Comparison of ENCODE assay signal across 14 mouse cellular contexts in the genomic region with DNA sequence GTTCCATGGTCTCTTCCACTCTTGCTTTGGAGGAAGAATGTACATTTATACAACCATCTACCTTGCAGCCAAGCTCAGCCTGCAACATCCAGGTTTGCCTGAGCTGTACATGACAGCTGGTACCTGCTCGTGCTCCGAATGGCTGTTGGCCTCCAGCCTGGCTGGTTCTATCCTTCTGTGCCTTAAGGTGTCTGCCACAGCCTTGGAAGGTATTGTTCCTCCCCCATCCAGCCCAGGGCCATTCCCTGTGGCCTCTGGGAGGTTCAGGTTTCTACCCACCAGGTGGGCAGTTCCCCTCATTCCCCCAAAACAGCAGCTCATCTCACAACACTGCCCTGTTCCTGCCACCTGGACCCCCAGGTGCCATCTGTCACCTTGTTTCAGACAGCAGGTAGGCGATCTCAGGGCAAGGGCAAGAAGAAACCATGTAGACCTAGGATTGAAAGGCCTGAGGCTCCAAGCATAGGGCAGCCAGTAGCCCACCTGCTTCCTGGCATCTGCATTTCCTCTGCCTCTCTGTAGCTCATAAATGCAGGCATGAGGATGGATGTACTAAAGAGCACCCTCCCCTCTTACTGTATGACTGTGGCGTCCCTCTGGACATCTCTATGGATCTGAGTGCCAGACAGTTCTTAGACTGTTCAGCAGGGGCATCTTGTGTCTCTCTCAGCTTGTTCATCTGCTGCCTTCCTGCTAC.
DNase-seq lines count a peak whose midpoint lies in the region; ATAC-seq and TF ChIP-seq lines count a peak whose summit lies in the region.
"Had no signal": no experiment of that assay in that cellular context is flagged by ENCODE, and none has a peak within 500 bp of the region (broad histone marks: within the 10 kb centered on the region; RNA-seq: fewer than 3 reads in every experiment).

No protein-coding gene starts in this region.

- no peak overlapping the region for H3K4me3 ChIP-seq in left cerebral cortex, adult 2 months
- H3K4me3 ChIP-seq in forebrain, embryonic 15.5 days = no peak overlapping the region
- no peak overlapping the region for H3K4me3 ChIP-seq in midbrain, embryonic 15.5 days
- H3K4me3 ChIP-seq: erythroblast, embryonic 14.5 days; limb, embryonic 15.5 days had no signal

- H3K27me3 ChIP-seq in forebrain, embryonic 15.5 days = no peaks in the 10 kb centered on the region
- H3K27me3 ChIP-seq in midbrain, embryonic 15.5 days (replicated peaks) = no peaks in the 10 kb centered on the region
- H3K27me3 ChIP-seq: limb, embryonic 15.5 days; Patski had no signal

- no peaks in the 10 kb centered on the region for H3K9me3 ChIP-seq in forebrain, embryonic 15.5 days
- no peaks in the 10 kb centered on the region for H3K9me3 ChIP-seq in midbrain, embryonic 15.5 days
- H3K9me3 ChIP-seq: limb, embryonic 15.5 days had no signal

- H3K27ac ChIP-seq in left cerebral cortex, adult 2 months = peak overlapping the region; percentile 62; the same call in 1 of the 2 replicates
- peak overlapping the region; percentile 44 for H3K27ac ChIP-seq in forebrain, embryonic 15.5 days (replicated peaks)
- H3K27ac ChIP-seq in midbrain, embryonic 15.5 days = peak overlapping the region; percentile 63

- WGBS in forebrain, embryonic 15.5 days = 74% methylated on average over 4 of the region's 4 CpGs
- 78% methylated on average over 4 of the region's 4 CpGs for WGBS in midbrain, embryonic 15.5 days

- no peak for TF ChIP-seq CTCF in left cerebral cortex, adult 2 months (IDR thresholded peaks at IDR 0.05)

- H3K4me2 ChIP-seq in forebrain, embryonic 15.5 days (replicated peaks) = no peak overlapping the region
- no peak overlapping the region for H3K4me2 ChIP-seq in midbrain, embryonic 15.5 days
- H3K4me2 ChIP-seq: limb, embryonic 15.5 days had no signal

- no peaks in the 10 kb centered on the region; the same call in 1 of the 2 replicates for H3K36me3 ChIP-seq in forebrain, embryonic 15.5 days
- H3K36me3 ChIP-seq in midbrain, embryonic 15.5 days (replicated peaks) = no peaks in the 10 kb centered on the region

- intact Hi-C loops in left cerebral cortex, adult 2 months (cut with DNase I) = no loop called here
- intact Hi-C loops in left cerebral cortex, postnatal 25 days (cut with DNase I) = no loop called here
- intact Hi-C loops in heart, postnatal 36 days (cut with DNase I) = no loop called here

- DNase-seq in left cerebral cortex, adult 2 months (ENCODE audit: extremely low spot score in 1 of 2, low spot score in 2 of 2) = no peak
- DNase-seq in left cerebral cortex, postnatal 25 days (ENCODE audit: low spot score in 2 of 2) = no peak
- peak; percentile 62 to 65 for DNase-seq in cerebellum, postnatal 10 days
- no peak for DNase-seq in thymus, postnatal 25 days
- no peak for DNase-seq in frontal cortex, postnatal 14 days (ENCODE audit: low spot score in 2 of 2)
- DNase-seq in heart, postnatal 36 days = no peak
- DNase-seq: adrenal gland, adult 8-10 months; kidney, adult 9 months; lung, postnatal 10 days had no signal

- no peak for ATAC-seq in forebrain, embryonic 15.5 days (replicated peaks)
- ATAC-seq in midbrain, embryonic 15.5 days (replicated peaks) = no peak
- ATAC-seq: Patski had no signal

- no peak overlapping the region for H3K9ac ChIP-seq in forebrain, embryonic 15.5 days (replicated peaks)
- H3K9ac ChIP-seq in midbrain, embryonic 15.5 days = no peak overlapping the region
- H3K9ac ChIP-seq: limb, embryonic 15.5 days had no signal

- H3K4me1 ChIP-seq in forebrain, embryonic 15.5 days = peaks cover 65% of the 10 kb centered on the region
- H3K4me1 ChIP-seq in midbrain, embryonic 15.5 days = peaks cover 88% of the 10 kb centered on the region

Comparison
In these comparisons a context has a peak if more than half of its experiments do, and no peak if none do; other contexts are left out.
1. DNase-seq: peak in cerebellum, postnatal 10 days (2 of 2); none in left cerebral cortex, adult 2 months (0 of 2), left cerebral cortex, postnatal 25 days (0 of 2), thymus, postnatal 25 days (single experiment), frontal cortex, postnatal 14 days (0 of 2) and heart, postnatal 36 days (0 of 2).
2. Peak in every context shown above with its lines, with median percentiles within 50 percentile points of each other: H3K27ac ChIP-seq.